Mouse (Mus musculus): ENCODE results near the gene 4930451I11Rik. TPM values are rescaled to one million over a fixed set of nuclear protein-coding genes. Genes with fewer than 3 reads are reported as not detected.
A peak's percentile ranks its signal among the peaks of the same experiment; 100 is the strongest.

4930451I11Rik gene
- polyA plus RNA-seq, 1 experiment, result not detected

DNA sequence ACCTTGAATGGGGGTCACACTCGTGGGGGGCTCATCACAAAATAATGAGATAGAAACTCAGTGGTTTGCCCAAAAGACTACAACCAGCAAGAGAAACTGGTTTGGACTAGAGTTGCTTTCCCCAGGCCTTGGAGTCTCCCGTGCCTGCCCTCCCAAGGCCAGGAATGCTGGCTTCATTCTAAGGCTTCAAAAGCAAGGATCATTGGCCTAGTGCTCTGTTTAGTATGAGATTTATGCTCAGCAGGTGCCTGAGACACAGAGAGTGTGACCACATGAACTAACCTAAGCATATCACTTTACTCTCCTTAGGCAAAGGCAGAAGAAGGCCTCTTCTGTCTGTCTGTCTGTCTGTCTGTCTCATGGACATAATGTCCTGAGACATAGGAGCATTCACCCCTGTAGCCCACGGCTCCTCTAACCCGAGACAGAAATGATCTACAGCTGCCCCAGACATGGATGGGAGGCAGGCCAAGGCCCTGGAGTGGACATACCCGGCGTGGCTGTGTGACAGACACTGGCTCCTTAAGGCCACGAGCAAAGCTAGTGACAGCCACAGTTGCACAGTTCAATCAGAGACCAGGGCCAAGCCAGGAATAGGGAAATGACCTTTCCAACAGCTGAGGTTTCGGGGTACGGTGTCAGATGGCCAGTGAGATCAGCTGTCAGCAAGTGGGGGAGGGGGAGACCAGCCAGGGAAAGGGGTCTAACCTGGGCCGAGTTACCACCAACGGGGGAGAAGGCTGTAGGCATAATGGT lies 29.1 kb downstream of the 4930451I11Rik start:
- DNase-seq (ENCODE audit: low read depth, low spot score), result no peak
- 85% methylated on average over 11 of the region's 11 CpGs for WGBS

DNA sequence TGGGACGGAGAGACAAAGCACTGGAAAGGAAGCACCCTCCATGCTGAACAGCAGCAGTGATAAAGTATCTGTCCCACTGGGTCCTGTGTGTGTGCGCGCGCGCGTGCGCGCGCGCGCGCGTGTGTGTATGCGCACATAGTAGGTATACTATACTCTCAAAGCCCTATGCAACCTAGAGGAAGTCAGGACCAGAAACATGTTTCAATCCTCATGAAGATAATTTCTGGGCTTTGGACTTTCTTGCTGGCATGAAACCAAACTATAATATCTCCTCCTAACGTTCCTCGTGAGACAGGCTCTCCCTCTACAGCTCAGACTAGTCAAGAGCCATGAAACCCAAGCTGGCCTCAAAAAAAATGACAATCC lies 30.4 kb downstream of the 4930451I11Rik start:
- no peak for DNase-seq (ENCODE audit: low read depth, low spot score)
- WGBS, result 89% methylated on average over 16 of the region's 16 CpGs

DNA sequence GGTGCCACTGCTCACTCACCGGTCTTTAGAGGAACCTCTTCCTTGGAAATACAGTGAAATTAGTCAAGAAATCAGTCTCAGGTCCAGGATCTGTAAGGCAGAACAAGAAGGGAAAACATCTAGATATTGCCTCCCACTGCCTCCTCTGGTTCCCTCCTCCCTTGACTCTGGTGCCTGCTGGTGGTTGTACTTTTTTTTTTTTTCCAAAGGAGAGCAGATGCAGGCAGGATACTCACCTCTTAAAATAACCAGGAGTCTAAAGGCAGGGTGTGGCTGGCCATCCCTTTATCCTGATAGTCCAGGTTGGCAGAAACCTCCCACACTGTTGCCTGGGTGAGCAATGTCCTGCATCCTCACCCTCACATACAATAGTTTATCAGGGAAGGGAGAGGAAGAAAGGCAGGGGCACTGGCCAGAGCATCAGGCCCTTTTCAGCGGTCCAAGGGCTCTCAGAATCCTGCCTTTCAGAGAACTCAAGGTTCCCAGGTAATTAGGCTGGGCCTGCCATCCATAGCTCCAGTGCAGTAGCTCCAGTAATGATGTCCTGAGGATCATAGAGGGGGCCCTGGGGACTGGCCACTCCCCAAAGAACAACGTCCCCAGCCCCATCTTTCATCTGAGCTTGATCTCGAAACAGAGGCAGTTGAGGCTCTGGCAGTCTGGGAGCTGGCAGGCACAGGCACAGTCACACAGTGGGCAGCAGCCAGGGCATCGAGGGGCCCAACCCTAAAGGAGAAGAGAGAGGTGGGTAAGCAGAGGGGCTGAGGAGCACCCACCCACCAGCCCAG lies 31.0 kb downstream of the 4930451I11Rik start:
- DNase-seq (ENCODE audit: low read depth, low spot score), result no peak
- WGBS, result 71% methylated on average over 5 of the region's 5 CpGs

DNA sequence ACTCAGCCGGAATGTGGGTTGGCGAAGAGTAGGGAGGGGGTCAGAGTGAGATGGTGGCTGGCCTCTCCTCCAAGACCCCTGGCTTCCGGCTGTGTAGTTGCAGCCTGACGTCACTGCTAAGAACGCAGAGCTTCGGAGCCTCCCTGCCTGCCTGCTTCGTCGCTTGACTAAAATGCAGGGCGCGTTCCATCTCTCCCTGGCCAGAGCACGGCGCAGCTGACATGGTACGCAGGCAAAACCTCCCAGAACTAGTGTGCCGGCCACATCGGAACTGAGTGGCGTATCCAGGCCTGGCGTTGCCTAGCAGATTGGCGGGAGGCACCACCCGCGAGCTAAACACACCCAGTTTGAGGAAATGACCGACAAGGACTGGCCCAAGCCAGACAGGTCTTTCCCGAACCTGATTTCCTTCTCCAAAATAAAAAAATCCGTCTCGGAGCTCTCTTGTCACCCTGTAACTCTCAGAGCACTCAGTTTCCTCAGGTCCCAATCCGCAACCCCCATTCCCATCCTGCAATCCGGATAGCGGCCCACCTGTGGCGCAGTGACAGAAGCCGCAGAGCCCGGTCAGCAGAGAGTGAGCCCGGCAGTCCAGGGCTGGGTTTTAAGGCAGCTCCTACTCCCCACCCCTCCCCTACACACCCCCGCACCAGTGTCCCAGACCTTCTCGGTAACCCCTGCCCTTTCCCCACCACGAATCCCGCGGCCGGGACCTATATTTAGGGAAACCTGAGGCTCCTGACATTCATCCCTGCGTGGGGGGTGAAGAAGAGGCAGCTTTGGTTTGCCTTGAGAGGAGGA lies 31.8 kb downstream of the 4930451I11Rik start:
- no peak for DNase-seq (ENCODE audit: low read depth, low spot score)
- WGBS, result 3% methylated on average over 38 of the region's 38 CpGs

DNA sequence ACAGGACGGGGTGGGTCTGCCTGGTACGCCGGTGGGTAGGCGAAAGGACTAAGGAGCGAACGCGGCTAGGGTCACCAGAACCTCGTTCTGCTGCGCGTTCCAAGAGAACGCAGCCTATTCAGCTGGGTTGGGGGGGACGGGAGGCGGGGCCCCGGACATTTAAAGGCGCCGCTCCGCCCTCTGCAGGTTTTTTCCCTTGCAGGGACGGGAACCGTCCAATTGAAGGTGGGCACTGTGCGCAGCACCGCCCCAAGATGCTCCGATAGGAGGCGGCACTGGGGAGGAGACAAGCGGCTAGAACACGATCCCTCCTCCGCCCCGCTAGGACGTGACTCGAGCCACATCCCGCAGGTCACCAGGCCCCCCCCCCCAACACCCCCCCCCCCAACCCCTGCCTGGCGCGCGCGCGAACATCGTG lies 32.4 kb downstream of the 4930451I11Rik start:
- DNase-seq (ENCODE audit: low read depth, low spot score), result peak; percentile 89
- WGBS, result under 1% methylated on average over 33 of the region's 36 CpGs

DNA sequence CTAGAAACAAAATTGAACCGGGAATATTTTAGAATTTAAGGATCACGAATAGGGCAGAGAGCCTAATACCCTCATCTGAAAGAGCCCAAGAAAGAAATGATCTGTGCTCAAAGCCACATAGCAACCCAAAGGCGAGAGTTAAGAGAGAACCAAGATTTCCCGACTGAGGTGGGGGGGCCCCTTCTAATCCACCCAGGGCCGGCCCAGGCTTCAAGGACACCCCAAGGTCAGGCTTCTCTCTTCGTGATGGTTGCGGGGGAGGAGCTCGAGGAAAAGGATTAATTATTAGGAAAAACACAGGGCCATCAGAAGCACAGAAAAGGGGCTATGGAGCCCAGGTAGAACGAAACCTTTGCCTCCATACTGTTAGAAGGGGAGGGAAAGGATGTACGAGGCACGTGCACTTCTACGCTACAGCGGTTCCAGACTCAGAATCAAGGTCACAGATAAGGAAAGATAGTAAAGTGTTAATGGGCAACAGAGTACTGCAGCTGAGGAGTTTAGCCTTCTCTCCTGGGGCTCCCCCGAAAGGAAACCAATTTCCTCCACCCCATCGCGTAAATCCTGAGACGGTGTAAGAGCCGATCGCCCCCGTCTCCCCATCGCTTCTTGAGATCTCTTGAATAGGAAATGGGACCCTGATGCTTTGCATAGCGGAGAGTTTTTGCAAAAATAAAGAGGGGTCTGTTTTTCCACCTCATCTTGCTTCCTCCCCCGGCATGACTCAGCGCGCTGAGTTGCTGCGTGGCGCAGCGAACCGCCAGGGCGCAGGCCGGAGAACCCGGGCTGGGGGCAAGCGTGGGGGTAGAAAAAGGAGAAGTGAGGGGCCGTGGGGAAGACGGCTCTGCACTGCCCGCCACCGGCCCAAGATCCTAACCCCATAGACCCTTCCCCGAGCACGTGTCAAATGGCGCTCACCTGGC lies 33.1 kb downstream of the 4930451I11Rik start:
- WGBS, result under 1% methylated on average over 40 of the region's 40 CpGs
- no peak for DNase-seq (ENCODE audit: low read depth, low spot score)

DNA sequence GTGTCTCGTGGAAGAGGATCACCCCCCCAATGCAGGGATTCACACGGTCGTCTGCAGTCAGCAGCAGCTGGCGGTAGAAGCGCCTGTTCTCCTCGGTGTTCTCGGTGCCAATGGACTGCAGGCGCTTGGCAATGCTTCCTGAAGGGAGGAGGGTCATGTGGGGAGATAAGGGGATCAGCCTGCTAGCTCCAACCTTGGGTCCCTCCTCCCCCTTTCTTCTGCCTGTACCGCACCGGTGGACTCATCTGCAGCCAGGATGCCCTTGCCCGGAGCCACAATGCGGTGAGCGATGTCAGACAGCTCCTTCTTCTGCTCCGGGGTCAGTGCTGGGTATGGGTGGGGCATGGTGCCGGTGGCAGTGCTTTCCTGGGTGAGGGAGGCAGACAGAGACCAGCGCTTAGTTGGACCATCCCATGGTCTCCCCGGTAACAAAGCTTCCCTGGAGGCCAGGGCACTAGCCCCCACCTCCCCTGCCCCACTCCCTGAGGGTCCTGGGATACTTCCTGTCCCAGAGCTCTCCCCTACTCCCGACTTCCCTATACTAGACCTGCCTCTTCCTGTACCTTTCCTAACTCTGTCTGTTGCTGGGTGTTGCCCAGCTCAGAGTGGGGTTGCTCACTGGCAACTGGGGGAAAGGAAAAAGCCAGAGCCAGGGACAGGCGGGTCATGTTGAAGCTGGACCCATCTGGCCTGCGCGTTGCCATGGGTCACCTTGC lies 33.9 kb downstream of the 4930451I11Rik start, which contains the start of gene Fam57b:
TSS of gene Fam57b (plus strand) at position 258 of the 716 bp plus-strand sequence.
- no peak for DNase-seq (ENCODE audit: low read depth, low spot score)
- 8% methylated on average over 21 of the region's 21 CpGs for WGBS

DNA sequence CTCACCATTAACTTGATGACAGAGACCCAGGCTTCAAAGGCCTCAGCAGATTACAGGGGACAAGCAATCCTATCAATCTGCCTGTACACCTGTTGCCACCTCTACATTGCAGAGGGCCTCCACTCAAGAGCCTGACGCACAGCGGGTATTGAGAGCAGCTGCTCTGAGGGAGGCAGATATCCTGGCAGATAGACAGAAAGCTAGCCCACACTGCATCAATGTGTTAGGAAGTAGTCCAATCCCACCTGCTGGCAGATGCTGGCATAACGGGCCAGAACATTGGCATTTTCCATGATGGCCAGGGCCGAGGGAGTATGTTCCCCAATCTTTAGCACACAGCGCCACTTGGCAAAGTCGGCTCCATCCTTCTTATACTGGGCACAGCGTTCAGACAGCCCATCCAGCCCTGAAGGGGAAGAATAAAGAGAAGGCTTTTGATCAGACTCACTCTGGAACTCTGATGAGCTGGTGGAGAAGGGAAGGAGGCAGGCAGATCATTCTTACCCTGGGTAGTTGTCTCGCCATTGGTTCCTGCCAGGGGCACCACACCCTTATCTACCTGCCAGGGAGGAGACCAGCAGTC lies 35.0 kb downstream of the 4930451I11Rik start:
- no peak for DNase-seq (ENCODE audit: low read depth, low spot score)
- WGBS, result 61% methylated on average over 8 of the region's 8 CpGs

DNA sequence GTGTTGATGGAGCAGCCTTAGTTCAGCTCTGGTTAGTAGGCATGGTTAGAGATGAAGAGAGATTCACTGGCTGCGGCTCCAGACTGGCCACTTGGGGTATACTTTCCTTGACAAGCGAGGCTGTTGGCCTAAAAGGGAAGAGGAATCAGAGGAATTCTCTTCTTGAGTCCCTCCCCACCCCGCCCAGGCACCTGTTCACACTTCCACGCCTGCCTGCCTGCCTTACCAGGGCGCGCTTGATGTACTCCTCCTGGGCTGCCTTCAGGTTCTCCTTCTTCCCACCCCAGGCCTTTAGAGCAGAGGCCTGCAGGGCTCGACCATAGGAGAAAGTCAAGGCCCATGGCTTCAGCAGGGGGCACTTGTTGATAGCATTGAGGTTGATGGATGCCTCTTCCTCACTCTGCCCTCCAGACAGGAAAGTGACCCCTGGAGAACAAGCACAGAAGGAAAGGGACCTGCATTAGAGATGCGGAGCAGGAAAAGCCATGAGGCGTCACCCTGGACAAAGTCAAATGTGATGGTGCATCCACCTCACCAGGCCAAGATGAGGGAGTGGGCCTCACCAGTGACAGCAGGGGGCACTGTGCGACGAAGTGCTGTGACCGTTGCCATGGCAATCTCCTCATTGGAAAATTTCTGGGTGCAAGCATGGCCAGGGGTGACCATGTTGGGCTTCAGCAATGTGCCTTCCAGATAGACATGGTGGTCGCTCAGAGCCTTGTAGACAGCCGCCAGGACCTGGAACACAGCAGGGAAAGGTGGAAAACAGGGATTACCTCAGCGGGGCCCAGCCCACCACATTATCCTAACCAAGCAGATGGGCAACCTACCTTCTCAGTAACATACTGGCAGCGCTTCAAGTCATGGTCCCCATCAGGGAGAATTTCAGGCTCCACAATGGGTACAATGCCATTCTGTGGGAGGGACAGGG lies 35.8 kb downstream of the 4930451I11Rik start:
- WGBS, result 84% methylated on average over 16 of the region's 16 CpGs
- DNase-seq (ENCODE audit: low read depth, low spot score), result no peak

DNA sequence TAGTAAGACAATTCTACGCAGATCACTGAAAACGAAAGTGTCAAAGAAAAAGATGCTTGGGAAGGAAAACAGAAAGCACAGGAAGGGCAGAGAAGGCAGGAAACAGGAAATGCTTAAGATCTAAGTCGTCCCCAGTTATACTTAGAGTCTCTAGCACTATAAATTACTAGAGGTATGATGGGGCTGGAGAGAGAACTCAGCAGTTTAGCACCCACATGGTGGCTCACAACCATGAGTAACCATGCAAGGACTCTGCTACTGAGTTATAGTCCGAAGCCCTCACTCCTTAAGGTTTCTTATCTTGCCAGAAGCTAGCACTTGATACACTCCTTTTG lies 37.2 kb downstream of the 4930451I11Rik start:
- no peak for DNase-seq (ENCODE audit: low read depth, low spot score)
- 65% methylated on average over 4 of the region's 4 CpGs for WGBS

DNA sequence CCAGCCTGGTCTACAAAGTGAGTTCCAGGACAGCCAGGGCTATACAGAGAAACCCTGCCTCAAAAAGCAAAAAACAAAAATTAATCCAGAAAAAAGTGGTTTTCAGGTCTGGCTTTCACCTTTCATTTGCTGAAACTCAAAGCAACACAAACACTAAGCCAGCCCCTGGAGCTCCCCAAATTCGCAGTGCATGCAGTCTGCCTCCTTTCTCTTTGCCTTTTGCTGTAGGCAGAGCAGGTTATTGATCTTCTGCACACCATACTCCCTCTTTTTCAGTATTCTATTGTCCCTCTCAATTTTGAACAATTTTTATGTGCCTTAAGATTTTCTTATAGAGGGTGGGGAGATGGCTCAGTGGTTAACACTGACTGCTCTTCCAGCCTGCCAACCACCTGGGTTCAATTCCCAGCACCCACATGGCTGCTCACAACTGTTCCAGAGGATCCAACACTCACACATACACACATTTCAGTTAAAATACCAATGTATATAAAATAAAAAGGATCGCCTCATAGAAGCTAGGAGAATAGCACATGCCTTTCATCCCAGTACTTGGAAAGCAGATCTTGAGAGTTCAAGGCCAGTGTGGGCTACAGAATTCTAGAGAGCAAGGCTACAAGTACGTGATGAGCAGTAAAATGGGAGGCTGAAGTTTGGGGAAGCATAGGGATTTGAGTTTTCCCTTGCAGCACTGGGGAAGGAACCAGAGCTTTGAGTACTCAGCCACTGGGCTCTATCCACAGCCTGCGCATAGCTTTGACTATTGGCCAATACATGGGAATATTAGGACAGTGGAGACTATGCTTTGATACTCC lies 37.8 kb downstream of the 4930451I11Rik start:
- 74% methylated on average over 4 of the region's 4 CpGs for WGBS
- no peak for DNase-seq (ENCODE audit: low read depth, low spot score)

DNA sequence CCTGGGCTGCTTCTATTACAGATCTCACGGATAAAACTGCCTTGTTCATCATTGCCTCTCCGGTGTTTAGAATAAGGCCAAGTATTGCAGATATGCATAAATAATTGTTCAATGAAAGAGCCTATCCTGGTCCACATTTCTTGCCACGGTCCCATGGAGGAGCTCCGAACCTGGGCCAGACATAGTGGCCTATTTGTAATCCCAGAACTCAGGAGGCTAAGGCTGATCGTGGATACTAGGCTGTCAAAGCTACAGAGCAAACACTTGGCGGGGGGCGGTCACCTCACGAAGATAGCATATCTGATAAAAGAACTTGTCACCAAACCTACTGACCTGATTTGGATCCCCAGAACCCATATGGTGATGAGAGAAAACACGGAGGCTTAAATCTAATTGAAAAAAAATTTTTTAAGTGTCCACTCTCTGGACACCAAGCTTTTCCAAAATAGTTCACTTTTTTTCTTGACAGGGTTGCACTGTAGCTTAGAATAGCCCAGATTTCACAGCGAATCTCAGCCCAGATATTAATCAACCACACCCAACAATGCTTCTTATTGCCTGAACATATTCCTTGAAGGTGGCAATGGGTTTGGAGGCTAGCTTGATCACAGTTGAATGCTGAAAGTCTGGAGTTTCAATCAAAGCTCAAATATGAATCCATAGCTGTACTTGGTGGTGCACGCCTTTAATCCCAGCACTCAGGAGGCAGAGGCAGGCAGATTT lies 38.6 kb downstream of the 4930451I11Rik start:
- 19% methylated on average over 11 of the region's 11 CpGs for WGBS
- no peak for DNase-seq (ENCODE audit: low read depth, low spot score)

DNA sequence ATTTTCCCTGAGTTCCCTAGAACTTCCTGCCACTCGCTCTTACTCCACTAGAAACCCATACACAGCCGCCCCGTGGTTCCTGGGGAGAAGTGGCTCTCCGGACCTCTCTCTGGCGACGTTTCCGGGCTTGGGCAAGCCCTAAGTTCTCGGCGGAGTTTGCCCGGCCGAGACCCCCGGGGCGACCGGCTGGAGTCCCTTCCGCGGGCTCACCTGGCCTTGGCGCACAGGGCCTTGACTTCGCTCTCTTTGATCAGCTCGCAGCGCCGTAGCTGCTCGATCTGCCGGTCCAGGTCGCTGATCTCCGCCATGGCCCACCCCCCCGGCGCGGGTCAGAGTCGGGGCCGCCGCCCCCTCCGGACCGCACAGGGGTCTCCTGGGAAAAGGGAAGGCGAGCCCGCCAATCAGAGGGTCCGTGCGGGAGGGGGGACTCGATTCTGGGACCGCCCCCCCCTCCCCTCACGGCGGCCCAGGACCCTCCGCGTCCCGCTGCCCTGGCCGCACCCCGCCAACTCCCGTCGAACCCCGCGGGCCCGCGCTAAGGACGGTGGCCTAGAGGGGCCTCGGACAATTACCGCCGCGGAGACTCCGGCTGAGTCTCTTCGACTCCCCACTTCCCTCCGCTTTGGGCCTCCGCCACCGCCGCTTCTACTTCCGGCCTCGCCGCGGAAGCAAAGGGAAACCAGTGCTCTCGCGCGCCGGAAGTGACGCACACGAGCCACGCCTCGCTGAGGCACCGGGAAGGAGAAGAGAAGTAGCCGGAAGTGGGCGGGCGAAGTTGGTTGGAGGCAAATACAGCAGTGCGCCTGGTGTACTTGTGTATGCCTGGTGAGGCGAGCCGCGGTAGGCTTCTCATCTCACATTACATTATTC lies 39.4 kb downstream of the 4930451I11Rik start, which contains the start of gene Ppp4c:
TSS of gene Ppp4c (minus strand) at position 646 of the 870 bp plus-strand sequence.
- peak; percentile 92 for DNase-seq (ENCODE audit: low read depth, low spot score)

DNA sequence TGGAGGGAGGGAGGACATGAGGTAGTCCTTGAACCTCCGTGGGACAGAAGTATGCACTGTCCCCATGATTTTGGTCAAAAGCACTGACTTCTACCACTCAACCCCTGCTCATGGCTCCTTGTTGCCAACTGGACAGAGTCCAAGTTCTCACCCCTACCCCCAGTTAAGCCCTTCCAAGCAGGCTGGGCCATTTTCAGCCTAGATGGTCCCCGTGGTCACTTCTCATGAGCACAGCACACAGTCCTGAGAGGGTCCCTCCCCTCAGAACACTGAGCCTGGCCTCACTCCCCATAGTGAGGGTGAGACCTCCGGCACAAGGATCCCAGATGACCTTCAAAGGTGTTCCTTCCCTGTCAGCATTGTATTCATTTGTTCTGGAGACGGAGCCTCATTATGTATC lies 42.3 kb downstream of the 4930451I11Rik start:
- no peak for DNase-seq (ENCODE audit: low read depth, low spot score)
- 81% methylated on average over 4 of the region's 4 CpGs for WGBS

More for the DNA sequence above, 39.4 kb downstream of the 4930451I11Rik start, which contains the start of gene Ppp4c:
- WGBS, result under 1% methylated on average over 79 of the region's 83 CpGs

DNA sequence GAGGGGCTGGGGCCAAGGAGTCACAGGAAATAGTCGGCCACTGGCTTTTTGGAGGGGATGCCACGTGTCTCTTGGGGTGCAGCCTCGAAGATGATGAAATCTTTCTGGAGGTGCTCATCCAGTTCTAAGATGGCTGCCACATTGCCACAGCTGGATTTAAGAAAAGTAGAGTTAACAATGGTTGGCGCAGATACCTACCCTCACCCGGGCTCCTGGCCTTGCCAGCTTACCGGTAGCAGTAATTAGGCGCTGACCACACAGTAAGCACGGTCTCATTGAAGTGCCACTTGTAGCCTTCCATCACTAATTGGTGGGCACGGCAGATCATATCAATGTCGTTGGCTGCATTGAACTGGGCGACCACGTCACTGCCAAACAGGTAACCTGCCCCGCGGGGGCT lies 45.3 kb downstream of the 4930451I11Rik start:
- DNase-seq (ENCODE audit: low read depth, low spot score), result no peak

More for the DNA sequence above, 45.3 kb downstream of the 4930451I11Rik start:
- 91% methylated on average over 14 of the region's 14 CpGs for WGBS
